Mouse (Mus musculus) ES-Bruce4 (cell line): ENCODE results near the gene Elf5.

Experiments used
- CTCF ChIP-seq: IDR thresholded peaks from one replicate; pipeline ENCODE4 v1.8.1; 2011; ENCODE audit warnings: low read depth, low read length
- EP300 ChIP-seq: IDR thresholded peaks from 2 replicates; pipeline ENCODE4 v1.6.1; 2011; ENCODE audit warnings: low read depth, low read length; ENCODE audit not compliant: insufficient read depth
- POLR2A ChIP-seq: IDR thresholded peaks from one replicate; pipeline ENCODE4 v1.8.1; 2011; ENCODE audit warnings: low read length; ENCODE audit not compliant: insufficient read depth

DNA sequence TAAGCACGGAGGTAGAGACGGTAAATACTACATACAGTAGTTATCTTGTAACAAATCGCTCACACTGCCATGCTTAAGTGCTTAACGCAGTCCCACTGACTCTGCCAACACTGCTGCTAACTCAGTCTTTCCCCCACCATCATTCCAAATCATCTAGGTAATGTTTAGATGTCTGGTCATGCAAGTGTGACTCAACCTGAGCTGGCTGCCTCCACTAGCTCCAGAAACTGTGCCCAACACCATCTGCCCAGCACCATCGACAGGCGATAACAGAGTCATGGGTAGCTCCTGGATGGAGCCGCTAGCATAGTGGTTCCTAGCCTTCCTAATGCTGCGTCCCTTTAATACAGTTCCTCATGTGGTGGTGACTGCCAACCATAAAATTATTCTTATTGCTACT lies 53.0 kb downstream of the Elf5 start:
- TF ChIP-seq CTCF: no peak
- TF ChIP-seq POLR2A: no peak
- TF ChIP-seq EP300: no peak
